Mouse (Mus musculus) gastrocnemius, adult 18-20 months (tissue): ENCODE results near the gene Gpalpp1. TPM values are rescaled to one million over a fixed set of nuclear protein-coding genes. Genes with fewer than 3 reads are reported as not detected.

Experiments
- DNase-seq: peaks from one replicate; pipeline ENCODE4 v3.0.0; 2021; ENCODE audit warnings: low spot score
- long read RNA-seq, 2 experiments: library from polyadenylated mRNA; stranded (forward); transcript quantifications; one replicate each; pipeline ENCODE4 v2.0.0; 2021
- total RNA-seq, 2 experiments: library from RNA; stranded (reverse); gene quantifications; 2 replicates each; pipeline ENCODE4 v1.2.3; 2021

The Gpalpp1 gene
- 1 to 10 TPM; 6.1 to 6.5 TPM for total RNA-seq
- long read RNA-seq, experiment 1, full-length matches to known transcripts = 2 of 3 reads
- long read RNA-seq, experiment 1, partial matches to known transcripts = 0 of 3 reads
- long read RNA-seq, experiment 1, other reads (novel, unspliced or antisense) = 1 of 3 reads
- long read RNA-seq, experiment 2, full-length matches to known transcripts = 1 of 5 reads
- long read RNA-seq, experiment 2, partial matches to known transcripts = 0 of 5 reads
- long read RNA-seq, experiment 2, other reads (novel, unspliced or antisense) = 4 of 5 reads

- DNase-seq = peak; percentile 90
These were observed at the start of gene Gpalpp1, which contains the start of gene Nufip1 for GRCm38 (mm10) chr14:76110396-76111221. Gene Gpalpp1 (minus strand): TSS chr14:76110760. Gene Nufip1 (plus strand): TSS chr14:76110891.

DNA sequence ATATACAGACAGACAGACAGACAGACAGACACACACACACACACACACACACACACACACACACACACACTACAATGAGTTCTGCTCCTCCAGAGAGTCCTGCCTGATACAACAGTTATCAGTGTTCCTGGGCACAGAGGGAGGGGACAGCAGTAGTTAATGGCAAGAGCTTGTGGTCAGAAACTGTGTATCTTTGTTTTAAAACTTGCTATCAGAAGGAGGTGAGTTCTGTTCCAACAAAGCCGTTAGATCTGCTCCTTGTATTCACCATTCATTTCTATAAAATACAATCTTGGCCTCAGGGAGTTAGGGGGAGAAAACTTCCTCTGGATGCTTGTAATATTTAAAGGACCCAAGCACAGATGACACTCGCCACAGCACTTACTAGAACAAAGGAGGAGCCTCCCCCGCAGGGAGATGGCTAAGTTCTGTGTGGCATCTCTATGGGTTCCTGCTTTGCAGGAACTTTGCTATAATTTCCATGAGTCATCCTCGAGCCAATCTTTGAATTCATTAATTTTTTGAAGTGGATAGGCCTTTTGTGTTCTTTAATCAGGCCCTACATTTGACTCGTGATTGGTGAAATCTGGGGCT is 47.7 kb upstream of the Gpalpp1 start:
- DNase-seq = no peak

DNA sequence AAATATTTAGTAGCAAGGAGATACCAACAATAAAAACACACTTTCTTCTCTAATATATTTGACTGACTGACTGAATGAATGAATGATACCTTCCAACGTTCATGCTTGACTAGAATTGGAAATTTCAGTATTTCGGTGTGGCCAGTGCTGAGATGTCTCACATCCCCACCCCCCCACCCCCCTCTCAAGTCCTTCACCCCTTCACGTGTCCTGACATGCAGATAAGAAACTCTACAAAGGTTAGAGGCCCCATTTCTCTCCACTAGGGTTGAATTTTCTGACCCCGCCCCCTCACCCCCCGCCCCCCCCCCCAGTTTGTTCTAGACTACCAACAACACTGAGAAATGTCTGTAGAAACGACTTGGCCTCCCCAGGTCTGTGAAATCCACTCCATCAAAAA is 43.3 kb upstream of the Gpalpp1 start:
- no peak for DNase-seq

GRCm38 (mm10) chr14:76153003-76153675 is 42.6 kb upstream of the Gpalpp1 start:
- no peak for DNase-seq

GRCm38 (mm10) chr14:76152162-76153002 is 41.8 kb upstream of the Gpalpp1 start:
- peak; percentile 97 for DNase-seq

DNA sequence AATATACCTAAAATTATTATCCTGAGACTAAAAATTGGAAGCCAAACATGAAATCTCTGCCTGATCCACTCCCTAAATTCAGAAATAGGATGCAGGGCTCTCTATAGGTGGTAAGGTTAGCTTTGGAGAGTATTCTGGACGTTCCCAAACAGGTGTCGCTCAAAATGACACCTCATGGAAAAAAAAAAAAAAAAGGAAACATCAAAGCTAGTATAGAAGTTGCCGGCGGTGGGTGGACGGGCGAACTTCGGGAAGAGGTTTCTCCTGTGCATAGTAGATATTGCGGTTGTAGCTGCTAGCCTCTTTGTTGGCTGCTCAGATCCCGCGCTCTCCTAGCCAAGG is 41.2 kb upstream of the Gpalpp1 start:
- DNase-seq = no peak

GRCm38 (mm10) chr14:76151011-76151410 is 40.5 kb upstream of the Gpalpp1 start:
- DNase-seq = no peak

GRCm38 (mm10) chr14:76150499-76150898 is 39.9 kb upstream of the Gpalpp1 start:
- no peak for DNase-seq

DNA sequence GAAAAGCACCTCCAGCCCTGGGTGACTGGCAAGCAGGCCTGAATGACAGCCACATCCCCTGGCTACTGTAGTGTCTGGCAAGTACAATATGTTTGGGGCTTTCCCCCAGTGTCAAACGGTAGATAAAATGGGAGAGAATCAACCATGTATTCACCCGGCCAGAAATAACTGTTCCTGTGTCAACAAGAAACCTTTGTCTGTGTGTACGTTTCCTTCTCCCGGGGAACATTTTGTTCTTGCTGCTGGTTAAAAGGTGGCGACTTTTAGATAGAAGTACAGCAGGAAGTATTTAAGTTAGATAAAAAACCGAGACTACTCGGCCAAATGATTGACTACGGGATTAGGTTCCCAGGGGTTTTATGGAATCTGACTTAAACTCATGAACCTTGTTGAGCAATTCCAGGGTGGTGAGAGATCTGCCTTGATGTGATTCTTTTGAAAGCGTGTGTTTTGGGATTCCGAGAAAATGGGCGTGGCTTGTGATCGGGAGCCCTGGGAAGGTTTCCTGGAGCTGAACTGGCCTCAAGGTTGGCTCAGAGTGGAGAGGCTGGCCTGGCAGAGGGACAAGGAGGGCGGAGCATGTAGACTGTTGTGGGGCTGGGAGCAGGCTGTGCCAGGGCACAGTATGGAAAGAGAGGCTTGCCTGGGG is 39.1 kb upstream of the Gpalpp1 start:
- DNase-seq = peak; percentile 88

DNA sequence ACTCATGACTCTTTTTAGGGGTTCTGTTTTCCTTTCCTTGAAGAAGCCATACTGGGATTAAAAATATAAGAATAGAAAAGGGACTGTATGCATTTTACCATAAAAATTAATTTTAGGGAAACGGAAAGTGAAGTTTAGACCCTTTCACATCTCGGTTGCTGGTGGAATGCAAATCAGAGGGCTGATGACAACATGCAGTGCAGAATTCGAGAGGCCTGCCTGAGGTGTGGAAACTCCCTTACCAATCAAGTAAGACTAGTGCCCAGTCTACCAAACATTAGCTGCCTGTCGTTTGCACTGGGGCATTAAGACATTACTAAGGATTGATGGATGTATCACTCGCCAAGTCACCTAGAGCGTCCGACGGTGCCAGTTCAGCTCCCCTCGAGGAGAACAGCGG is 37.7 kb upstream of the Gpalpp1 start:
- no peak for DNase-seq

GRCm38 (mm10) chr14:76147061-76147460 is 36.5 kb upstream of the Gpalpp1 start:
- no peak for DNase-seq

- no peak for DNase-seq
These were observed 35.3 kb upstream of the Gpalpp1 start for GRCm38 (mm10) chr14:76145868-76146267.

- DNase-seq = no peak
These were observed 34.7 kb upstream of the Gpalpp1 start for GRCm38 (mm10) chr14:76145248-76145647.

DNA sequence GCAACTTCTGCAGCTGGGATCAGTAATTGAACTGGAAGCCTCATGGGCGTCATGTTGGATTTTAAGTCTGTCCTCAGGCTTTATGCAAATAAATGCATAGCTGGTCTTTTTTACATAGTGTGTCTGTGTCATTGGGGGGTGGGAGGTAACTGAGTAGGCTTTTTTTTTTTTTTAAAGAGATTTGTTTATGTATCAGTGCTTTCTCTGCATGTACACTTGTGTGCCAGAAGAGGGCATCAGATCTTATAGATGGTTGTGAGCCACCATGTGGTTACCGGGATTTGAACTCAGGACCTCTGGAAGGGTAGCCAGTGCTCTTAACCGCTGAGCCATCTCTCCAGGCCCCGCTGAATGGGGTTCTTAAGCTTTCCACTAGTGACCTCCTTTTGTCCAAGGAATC is 24.4 kb upstream of the Gpalpp1 start:
- DNase-seq = no peak

GRCm38 (mm10) chr14:76128174-76128573 is 17.6 kb upstream of the Gpalpp1 start:
- DNase-seq = no peak

DNA sequence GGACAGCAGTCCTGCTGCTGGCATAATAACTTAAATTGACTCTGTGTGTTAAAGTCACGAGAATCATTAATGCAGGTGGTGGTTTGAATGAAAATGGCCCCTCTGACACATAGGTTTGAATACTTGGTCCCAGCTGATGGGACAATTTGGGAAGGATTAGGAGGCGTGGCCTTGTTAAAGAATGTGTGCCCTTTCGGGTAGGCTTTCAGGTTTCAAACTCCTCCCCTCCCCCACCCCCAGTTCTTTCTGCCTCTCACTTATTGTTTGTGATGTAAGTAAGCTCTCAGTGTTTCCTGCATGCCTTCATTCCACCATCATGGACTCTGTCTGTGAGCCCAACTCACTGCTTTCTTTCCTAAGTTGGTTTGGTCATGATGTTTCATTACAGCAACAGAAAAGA is 16.8 kb upstream of the Gpalpp1 start:
- no peak for DNase-seq

- DNase-seq = peak; percentile 23
These were observed 12.1 kb upstream of the Gpalpp1 start for GRCm38 (mm10) chr14:76122663-76123058.

GRCm38 (mm10) chr14:76121901-76122662 is 11.5 kb upstream of the Gpalpp1 start:
- DNase-seq = peak; percentile 51

DNA sequence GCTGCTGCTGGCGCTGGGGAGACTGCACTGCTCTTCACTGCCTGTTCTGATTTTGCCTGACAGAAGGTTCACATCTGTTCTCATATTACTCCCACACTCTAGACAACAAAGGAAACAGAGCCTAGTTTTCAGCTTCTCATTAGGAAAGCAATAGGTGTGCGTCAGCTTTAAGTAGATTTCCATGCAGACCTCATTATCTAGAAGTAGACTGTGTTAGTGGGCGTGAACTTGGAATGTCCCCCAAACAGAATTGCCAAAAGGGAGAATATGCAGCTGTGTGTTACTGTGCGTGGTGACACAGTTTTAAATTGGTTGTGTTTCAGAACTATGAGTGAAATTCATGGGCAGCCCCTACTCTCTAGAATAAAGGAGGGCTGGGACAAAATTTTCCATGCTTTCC is 9.9 kb upstream of the Gpalpp1 start:
- no peak for DNase-seq

DNA sequence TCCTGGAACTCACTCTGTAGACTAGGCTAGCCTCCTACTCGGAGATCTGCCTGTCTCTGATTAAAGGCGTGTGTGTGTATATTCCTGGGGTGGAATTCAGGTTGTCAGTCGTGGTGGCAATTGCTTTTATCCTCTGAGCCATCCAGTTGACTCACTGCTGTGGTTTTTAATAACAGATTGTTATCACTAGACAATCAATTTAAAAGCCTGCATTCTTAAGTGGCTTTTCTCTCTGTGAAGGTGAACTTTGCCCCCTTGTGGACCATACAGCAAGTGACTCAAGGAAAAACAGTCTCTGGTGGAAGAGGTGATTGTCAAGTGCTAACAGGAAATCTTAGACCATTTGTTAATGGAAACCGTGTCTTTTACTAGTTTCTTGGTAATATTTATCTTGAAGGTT is 8.4 kb upstream of the Gpalpp1 start:
- DNase-seq = no peak
